Mouse (Mus musculus) adrenal gland, adult 18-20 months (tissue): ENCODE data around the gene Ryr1. TPM values are rescaled to one million over a fixed set of nuclear protein-coding genes. Genes with fewer than 3 reads are reported as not detected.
"Not testable (repeated sequence)": the region's sequence is repeated elsewhere in the genome, so short reads cannot be mapped to it uniquely, and the experiment has no call there.

Experiments used
- DNase-seq, 2 experiments: peaks; one replicate each; pipeline ENCODE4 v3.0.0; 2021 to 2022; ENCODE audit warnings: low spot score in 2 of 2
- total RNA-seq, 2 experiments: library from RNA; stranded (reverse); gene quantifications; 1 replicate in 1 of 2; 2 replicates in 1 of 2; pipeline ENCODE4 v1.2.3; 2021

Gene Ryr1
- total RNA-seq, 2 experiments from 2014 or later, result 0.23 to 1.0 TPM

DNA sequence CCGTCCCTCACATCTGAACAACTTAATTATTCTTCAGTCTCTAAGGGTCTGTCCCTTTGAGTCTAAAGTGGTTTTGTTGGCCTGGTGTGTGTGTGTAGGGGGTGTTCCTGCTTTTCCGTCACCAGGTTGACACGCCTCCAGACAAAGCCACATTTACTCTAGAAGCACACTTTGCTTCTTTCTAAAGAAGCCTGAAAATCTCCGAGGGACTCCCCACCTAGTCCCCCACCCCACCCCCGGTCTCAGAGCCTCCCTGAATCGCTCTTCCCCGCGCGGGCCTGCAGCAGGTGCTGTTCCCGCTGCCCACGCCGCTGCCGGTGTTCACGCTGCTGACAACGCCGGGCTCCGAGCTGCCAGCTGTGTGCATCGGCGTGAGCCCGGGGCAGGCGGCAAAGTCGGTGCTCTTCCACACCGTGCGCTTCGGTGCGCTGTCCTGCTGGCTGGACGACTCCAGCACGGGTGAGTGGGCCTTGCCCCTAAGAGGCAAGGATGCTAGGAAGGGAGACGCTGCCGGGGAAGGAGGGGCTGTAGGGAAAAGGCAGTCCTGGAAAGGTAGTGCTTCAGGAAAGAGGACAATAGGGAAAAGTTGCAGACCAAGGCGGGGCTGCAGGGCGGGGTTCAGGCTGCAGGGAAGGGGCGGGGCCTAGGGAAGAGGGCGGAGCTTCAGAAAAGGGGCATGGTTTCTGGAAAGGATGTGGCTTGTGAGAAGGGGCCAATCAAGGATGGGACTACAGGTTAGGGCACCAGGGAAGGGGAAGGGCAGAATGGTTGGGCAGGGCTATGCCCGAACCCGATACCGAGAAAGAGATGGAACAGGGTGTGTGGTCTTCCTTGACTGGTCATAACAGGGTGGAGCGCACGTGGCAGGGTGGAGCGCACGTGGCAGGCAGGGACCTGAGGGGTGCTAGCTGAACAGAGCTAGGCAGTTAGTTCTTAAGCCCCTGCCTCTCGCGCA lies 124.1 kb downstream of the Ryr1 start:
- peak; percentile 26 to 40 for DNase-seq

DNA sequence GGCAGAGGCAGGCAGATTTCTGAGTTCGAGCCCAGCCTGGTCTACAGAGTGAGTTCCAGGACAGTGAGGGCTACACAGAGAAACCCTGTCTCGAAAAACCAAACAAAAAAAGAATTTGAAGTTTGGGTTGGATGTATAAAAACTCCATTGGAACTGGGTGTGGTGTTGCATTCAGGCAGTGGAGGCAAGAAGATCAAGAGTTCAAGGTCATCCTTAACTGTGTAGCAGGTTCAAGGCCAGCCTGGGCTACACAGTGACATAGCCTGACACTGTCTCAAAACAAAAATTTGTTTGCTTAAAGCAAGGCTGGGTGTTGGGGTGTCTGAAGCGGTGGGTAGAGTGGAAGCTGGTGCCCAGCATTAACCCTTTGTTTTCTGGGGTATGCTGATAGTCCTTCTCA lies 131.6 kb downstream of the Ryr1 start:
- DNase-seq, result no peak

DNA sequence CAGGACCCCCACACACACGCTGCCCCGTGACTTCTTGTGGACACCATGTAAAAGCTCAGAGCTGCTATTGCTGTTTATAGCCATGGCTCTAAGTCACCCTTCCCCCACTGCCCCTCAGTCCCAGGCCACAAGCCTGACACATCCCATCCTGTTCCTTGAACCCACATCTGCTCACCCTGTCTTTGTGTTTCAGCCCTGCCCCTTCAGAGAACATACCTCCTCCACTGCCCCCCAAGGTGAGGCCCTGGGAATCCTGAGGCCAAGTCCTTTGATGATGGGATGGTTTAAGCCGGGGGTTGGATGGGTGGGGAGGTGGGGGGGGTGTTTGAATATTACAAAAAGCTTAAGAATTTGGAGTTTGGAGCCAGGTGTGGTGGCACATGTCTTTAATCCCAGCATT lies 132.0 kb downstream of the Ryr1 start:
- DNase-seq, result no peak

GRCm38 (mm10) chr7:28991616-28992015 lies 133.4 kb downstream of the Ryr1 start:
- DNase-seq, result no peak

DNA sequence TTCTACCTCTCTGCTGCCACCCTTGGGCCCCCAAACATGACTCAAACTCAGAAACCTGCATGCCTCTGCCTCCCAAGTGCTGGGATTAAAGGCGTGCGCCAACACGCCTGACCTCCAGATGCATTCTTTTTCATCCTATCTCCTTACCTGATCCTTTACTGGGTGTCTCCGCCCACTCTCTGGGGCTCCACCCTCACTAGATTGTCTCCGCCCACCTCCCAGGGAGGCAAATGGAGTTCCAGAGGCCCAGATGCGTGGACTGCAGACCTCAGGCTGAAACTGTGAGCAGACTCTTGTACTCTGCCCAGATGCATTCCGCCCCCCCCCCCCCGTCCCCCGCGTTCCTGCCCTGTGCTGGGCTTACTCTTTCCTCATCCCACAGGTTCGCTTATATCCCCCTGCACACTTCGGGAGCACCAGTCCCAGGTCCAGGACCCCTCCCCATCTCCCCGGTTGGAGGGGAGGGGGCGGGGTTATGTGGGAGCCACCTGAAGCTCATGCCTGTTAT lies 134.2 kb downstream of the Ryr1 start:
- no peak for DNase-seq

DNA sequence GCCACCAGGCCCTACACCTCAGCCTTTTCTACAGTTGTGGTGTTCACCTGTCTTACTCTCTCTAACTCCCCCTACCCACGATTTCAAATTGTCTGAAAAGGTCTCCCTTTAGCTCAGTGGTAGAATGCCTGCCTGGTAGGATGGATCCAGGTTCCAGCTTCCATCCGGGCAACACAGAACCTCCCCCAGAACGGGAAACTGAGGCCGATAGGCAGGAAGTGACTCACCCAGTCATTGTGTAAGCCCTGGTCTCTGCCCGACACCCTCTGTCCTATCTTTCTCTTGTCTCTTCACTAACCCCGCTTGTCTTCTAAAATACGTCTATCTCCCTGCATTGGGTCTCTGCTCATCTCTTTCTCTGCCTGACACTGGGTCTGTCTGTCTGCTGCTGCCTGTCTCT lies 139.8 kb downstream of the Ryr1 start:
- no peak for DNase-seq

DNA sequence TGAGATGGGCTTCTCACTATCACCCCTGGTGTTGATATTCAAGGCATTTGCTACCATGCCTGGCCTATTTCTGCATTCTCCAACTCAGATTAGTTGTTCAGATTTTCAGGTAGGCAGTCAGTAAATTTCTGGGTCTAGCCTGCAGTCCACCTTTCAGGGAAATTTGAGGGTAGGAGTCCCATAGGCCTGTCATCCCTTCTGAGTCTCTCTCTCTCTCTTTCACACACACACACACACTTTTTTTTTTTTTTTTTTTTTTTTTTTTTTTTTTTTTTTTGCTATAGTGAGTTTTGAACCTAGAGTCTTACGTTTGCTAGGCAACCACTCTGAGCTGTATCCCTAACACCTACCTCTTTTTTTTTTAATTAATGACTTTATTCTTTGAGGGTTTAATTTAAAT lies 140.5 kb downstream of the Ryr1 start:
- DNase-seq, result no peak

- DNase-seq, result no peak
These were observed 141.1 kb downstream of the Ryr1 start for GRCm38 (mm10) chr7:28983849-28984248.

- no peak for DNase-seq
These were observed 141.8 kb downstream of the Ryr1 start for GRCm38 (mm10) chr7:28983141-28983564.

DNA sequence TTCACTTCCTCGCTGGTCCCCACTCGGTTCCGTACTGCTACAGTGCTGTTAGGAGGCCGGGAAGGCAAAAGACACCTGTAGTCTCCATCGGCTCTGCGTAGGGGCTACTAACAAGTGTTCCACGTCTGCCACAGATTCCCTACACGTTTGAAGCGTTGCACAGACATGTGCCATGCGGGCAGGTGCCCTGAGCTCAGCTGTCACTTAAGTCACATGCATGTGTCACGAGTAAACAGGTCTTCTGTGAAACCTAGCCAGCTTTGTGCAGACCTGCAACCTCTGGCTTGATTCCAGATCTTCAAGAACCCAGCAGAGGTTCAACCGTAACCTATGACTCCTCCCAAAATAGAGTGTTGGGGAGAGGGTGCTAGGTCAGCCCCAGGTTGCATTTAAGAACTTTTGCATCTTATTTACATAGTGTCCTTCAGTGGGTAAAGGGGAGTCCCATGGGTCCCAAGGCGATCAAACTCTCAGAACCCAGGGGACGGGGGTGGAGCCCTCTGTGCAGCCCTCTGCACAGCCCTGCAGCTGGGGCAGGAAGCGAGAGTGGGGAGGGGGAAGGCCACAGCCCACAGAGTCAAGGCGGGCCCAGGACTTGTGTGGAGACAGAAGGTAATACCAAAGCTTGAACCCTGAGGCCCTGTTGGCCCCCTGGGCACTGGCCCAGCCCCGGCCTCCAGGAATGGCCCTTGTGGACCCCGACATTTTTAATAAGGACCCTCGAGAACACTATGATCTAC lies 142.5 kb downstream of the Ryr1 start:
- no peak for DNase-seq

- peak; percentile 85 to 86 for DNase-seq
These were observed 143.2 kb downstream of the Ryr1 start, which contains the start of the genes Eif3k and Map4k1 for GRCm38 (mm10) chr7:28981651-28982273. TSS of gene Eif3k (minus strand) at chr7:28981864. TSS of gene Map4k1 (plus strand) at chr7:28982050.

GRCm38 (mm10) chr7:28977556-28977955 lies 147.4 kb downstream of the Ryr1 start:
- no peak for DNase-seq

- DNase-seq, result no peak
These were observed 152.0 kb downstream of the Ryr1 start for GRCm38 (mm10) chr7:28973025-28973424.

- peak; percentile 75 to 82 for DNase-seq
These were observed 152.4 kb downstream of the Ryr1 start for GRCm38 (mm10) chr7:28972542-28972985.

DNA sequence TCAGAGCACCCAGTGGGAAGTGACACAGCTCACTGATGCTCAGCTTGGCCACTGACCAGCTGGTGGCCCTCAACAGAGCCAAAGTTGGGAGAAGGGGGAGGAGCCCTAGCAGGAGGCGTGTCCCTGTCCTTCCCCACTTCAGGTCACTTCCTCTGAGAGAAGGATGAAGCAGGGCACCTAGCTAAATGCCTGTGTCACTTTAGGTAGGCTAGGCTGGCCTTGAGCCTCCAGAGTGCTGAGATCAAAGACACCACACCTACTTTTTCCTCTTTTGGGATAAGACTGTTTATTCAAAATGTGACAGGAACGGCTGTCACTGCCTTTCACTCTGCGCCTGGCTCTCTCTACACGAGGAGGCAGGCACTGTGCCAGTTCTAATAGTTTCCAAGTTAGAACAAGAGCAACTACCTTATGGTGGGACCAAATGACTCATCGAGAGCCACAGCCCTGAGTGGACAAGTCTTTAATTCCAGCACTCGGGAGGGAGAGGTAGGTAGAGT lies 153.2 kb downstream of the Ryr1 start:
- no peak for DNase-seq

DNA sequence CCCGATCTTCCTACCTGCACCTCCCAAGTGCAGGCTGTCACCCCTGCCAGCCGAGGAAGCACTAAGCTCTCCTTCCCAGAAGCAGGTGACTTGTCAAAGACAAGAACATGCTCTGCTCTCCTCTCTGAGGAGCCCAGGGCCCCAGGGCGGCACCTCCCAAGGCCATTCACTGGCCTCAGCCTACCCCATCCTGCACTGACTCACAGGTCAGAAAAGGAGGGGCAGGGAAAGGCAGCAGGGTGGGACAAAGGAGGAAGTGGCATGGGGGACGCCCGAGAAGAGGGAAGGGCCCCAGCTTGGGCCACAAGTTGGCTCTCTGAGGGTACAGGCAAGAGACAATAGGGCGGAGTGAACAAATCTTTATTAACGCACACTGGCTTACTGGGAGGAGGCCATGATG lies 153.9 kb downstream of the Ryr1 start:
- no peak for DNase-seq

GRCm38 (mm10) chr7:28969672-28970394 lies 155.1 kb downstream of the Ryr1 start:
- DNase-seq, result no peak

DNA sequence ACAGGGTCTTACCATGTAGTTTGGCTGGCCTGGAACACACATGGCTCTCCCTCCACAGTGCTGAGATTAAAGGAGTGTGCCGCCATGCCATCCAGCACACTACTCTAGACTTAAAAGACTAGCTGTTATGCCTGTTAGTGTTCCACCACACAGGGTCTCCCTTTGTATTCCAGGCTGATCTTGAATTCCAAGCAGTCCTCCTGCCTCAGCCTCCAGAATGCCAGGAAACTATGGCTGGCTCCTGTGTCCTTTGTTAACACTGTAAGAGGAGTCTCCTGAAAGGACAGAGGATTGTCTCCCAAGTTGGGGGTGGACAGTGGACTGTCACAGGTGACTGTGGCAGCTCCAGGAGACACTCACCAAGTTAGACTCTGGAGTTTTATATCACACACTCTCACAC lies 155.7 kb downstream of the Ryr1 start:
- DNase-seq, result no peak

GRCm38 (mm10) chr7:28968120-28968519 lies 156.9 kb downstream of the Ryr1 start:
- DNase-seq, result not testable (repeated sequence)

DNA sequence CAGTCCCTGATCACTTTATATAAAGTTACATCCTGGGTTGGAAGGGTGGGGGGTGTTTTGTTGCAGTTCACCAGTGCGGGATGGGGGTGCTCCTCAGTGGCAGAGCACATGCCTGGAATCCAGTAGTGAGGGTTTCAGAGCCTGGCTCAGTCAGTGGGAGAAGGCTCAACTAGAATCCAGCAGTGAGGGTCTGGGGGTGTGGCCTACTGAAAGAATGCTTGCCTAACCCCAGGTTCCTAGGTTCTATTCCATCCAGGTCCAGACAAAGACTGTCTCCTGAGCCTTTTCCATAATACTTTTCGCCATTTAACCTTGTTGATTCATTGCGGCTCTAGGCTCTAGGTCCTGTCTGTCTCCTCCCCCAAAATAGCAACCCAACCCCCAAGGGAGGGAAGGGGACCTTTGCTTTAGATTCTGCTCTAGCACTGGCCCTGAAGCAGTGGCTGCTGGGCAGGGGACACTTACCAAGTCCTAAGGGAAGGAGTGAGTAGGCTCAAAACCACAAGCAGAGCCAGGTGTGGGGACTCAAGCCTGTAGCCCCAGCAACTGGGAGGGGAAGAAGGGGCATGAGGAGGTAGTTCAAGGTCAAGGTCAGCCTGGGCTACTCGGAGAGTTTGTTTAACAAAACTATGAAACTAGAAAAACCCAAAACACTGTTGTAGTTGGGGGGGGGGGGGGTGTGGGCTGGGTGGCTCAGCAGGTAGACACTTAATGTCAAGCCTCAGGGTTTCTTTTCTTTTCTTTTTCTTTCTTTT lies 158.1 kb downstream of the Ryr1 start:
- no peak for DNase-seq
